ENCODE assay signal across 20 mouse cellular contexts in the genomic region with DNA sequence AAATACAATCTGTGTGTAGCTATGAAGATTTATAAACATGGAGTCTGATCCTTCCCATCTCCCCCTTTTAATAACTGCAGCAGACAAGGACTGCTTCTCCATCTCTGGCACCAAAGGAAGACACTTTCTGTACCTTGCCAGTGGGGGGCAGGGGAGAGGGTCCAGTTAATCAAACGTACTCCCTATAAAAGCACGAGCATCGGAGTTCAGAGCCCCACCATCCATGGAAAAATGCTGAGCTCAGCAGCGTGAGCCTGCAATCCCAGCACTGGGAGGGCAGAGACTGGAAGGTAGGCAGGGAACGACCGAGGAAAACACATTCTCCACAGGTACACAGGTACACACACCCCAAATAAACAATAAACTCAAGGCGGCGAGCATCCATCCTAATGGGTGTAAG.
DNase-seq lines count a peak whose midpoint lies in the region; ATAC-seq and TF ChIP-seq lines count a peak whose summit lies in the region.
"Had no signal": no experiment of that assay in that cellular context is flagged by ENCODE, and none has a peak within 500 bp of the region (broad histone marks: within the 10 kb centered on the region; RNA-seq: fewer than 3 reads in every experiment).

No protein-coding gene starts in this region.

- H3K27ac ChIP-seq in cerebellum, adult 2 months (ENCODE audit: insufficient read depth, low read length) = no peak overlapping the region
- no peak overlapping the region for H3K27ac ChIP-seq in hindbrain, embryonic 15.5 days (replicated peaks)
- no peak overlapping the region for H3K27ac ChIP-seq in hindbrain, embryonic 11.5 days (ENCODE audit: low read depth, low read length)
- H3K27ac ChIP-seq in midbrain, embryonic 16.5 days (ENCODE audit: low read length) = no peak overlapping the region
- H3K27ac ChIP-seq in midbrain, embryonic 10.5 days (replicated peaks) = no peak overlapping the region
- no peak overlapping the region for H3K27ac ChIP-seq in forebrain, embryonic 16.5 days (ENCODE audit: low read length)
- H3K27ac ChIP-seq: heart, adult 2 months; heart, embryonic 13.5 days; intestine, embryonic 15.5 days; kidney, postnatal 0 days; limb, embryonic 10.5 days; limb, embryonic 15.5 days; liver, embryonic 13.5 days had no signal

- DNase-seq in cerebellum, postnatal 14 days = peak; percentile 44 to 48
- DNase-seq in cerebellum, adult 2 months = no peak
- DNase-seq in hindbrain, embryonic 11.5 days (ENCODE audit: low spot score) = no peak
- DNase-seq in midbrain, embryonic 10.5 days (ENCODE audit: low spot score) = no peak
- DNase-seq: cerebellum, adult 9-10 months; liver, embryonic 13.5 days; spleen, adult 18-20 months; thymus, postnatal 14 days had no signal

- WGBS in cerebellum, adult 2 months = 73% methylated on average over 8 of the region's 8 CpGs
- 63% methylated on average over 8 of the region's 8 CpGs for WGBS in hindbrain, embryonic 15.5 days
- WGBS in hindbrain, embryonic 11.5 days = 80% methylated on average over 8 of the region's 8 CpGs
- WGBS in midbrain, embryonic 16.5 days = 69% methylated on average over 8 of the region's 8 CpGs
- WGBS in midbrain, embryonic 10.5 days = 89% methylated on average over 8 of the region's 8 CpGs
- WGBS in forebrain, embryonic 16.5 days = 45% methylated on average over 8 of the region's 8 CpGs

- H3K9ac ChIP-seq in hindbrain, embryonic 15.5 days = no peak overlapping the region
- H3K9ac ChIP-seq in hindbrain, embryonic 11.5 days (ENCODE audit: low read depth, low read length) = no peak overlapping the region
- no peak overlapping the region for H3K9ac ChIP-seq in midbrain, embryonic 16.5 days (ENCODE audit: low read depth, low read length)
- no peak overlapping the region for H3K9ac ChIP-seq in forebrain, embryonic 16.5 days (replicated peaks; ENCODE audit: low read depth, low read length)
- H3K9ac ChIP-seq: heart, embryonic 13.5 days; intestine, embryonic 15.5 days; limb, embryonic 15.5 days; liver, embryonic 13.5 days had no signal

- no peak for TF ChIP-seq POLR2A in cerebellum, adult 2 months (IDR thresholded peaks at IDR 0.05; ENCODE audit: borderline replicate concordance, insufficient read depth, low read length)

- no peaks in the 10 kb centered on the region for H3K9me3 ChIP-seq in hindbrain, embryonic 15.5 days
- no peaks in the 10 kb centered on the region for H3K9me3 ChIP-seq in hindbrain, embryonic 11.5 days (ENCODE audit: control insufficient read depth, low read length)
- H3K9me3 ChIP-seq in midbrain, embryonic 16.5 days (replicated peaks; ENCODE audit: control insufficient read depth, low read length, poor library complexity, severe bottlenecking) = no peaks in the 10 kb centered on the region
- H3K9me3 ChIP-seq in midbrain, embryonic 10.5 days (replicated peaks) = no peaks in the 10 kb centered on the region; the same call in 1 of the 2 replicates
- 0 out of 2 replicates have a peak, but pooled peaks cover 3% of the 10 kb centered on the region for H3K9me3 ChIP-seq in forebrain, embryonic 16.5 days (ENCODE audit: control insufficient read depth, low read length)
- H3K9me3 ChIP-seq: heart, embryonic 13.5 days; intestine, embryonic 15.5 days; limb, embryonic 10.5 days; limb, embryonic 15.5 days; liver, embryonic 13.5 days had no signal

- no peak for TF ChIP-seq CTCF in cerebellum, adult 2 months (IDR thresholded peaks at IDR 0.05; ENCODE audit: borderline replicate concordance, insufficient read depth, low read depth, low read length)

- ATAC-seq in hindbrain, embryonic 15.5 days (ENCODE audit: low FRiP score, low read depth) = no peak
- no peak for ATAC-seq in hindbrain, embryonic 11.5 days (ENCODE audit: low FRiP score)
- ATAC-seq in midbrain, embryonic 16.5 days = no peak
- ATAC-seq in forebrain, embryonic 16.5 days = 0 out of 2 replicates have a peak, but pooled peaks have one; percentile 20
- ATAC-seq in megakaryocyte, adult 5-6 weeks (ENCODE audit: poor library complexity, severe bottlenecking) = no peak
- ATAC-seq: intestine, embryonic 15.5 days; lung, postnatal 0 days; Patski had no signal

- no peaks in the 10 kb centered on the region for H3K36me3 ChIP-seq in hindbrain, embryonic 15.5 days
- no peaks in the 10 kb centered on the region for H3K36me3 ChIP-seq in hindbrain, embryonic 11.5 days (ENCODE audit: control insufficient read depth, insufficient read depth, low read length)
- no peaks in the 10 kb centered on the region for H3K36me3 ChIP-seq in midbrain, embryonic 16.5 days (ENCODE audit: control insufficient read depth, insufficient read depth, low read length)
- H3K36me3 ChIP-seq in midbrain, embryonic 10.5 days = peaks cover 10% of the 10 kb centered on the region; the same call in 1 of the 2 replicates
- no peaks in the 10 kb centered on the region for H3K36me3 ChIP-seq in forebrain, embryonic 16.5 days (ENCODE audit: control insufficient read depth, insufficient read depth)
- H3K36me3 ChIP-seq: heart, embryonic 13.5 days; intestine, embryonic 15.5 days; limb, embryonic 10.5 days; limb, embryonic 15.5 days; liver, embryonic 13.5 days had no signal

- no peak overlapping the region for H3K4me3 ChIP-seq in cerebellum, adult 2 months (replicated peaks; ENCODE audit: insufficient read depth, low read depth, low read length)
- H3K4me3 ChIP-seq in hindbrain, embryonic 15.5 days = no peak overlapping the region
- no peak overlapping the region for H3K4me3 ChIP-seq in hindbrain, embryonic 11.5 days (ENCODE audit: low read depth, low read length)
- H3K4me3 ChIP-seq in midbrain, embryonic 16.5 days (ENCODE audit: low read depth, low read length) = no peak overlapping the region
- H3K4me3 ChIP-seq in midbrain, embryonic 10.5 days = no peak overlapping the region
- H3K4me3 ChIP-seq in forebrain, embryonic 16.5 days (replicated peaks; ENCODE audit: low read length) = no peak overlapping the region
- H3K4me3 ChIP-seq: heart, adult 2 months; heart, embryonic 13.5 days; intestine, embryonic 15.5 days; limb, embryonic 10.5 days; limb, embryonic 15.5 days; liver, embryonic 13.5 days had no signal

- H3K4me1 ChIP-seq in cerebellum, adult 2 months (ENCODE audit: control insufficient read depth, insufficient read depth, low read length) = peaks cover 35% of the 10 kb centered on the region
- H3K4me1 ChIP-seq in hindbrain, embryonic 15.5 days (replicated peaks) = peaks cover 33% of the 10 kb centered on the region
- 0 out of 2 replicates have a peak, but pooled peaks cover 2% of the 10 kb centered on the region for H3K4me1 ChIP-seq in hindbrain, embryonic 11.5 days (replicated peaks; ENCODE audit: control insufficient read depth, insufficient read depth, low read length)
- H3K4me1 ChIP-seq in midbrain, embryonic 16.5 days (ENCODE audit: control insufficient read depth, insufficient read depth, low read length) = peaks cover 31% of the 10 kb centered on the region
- H3K4me1 ChIP-seq in midbrain, embryonic 10.5 days = peaks cover 33% of the 10 kb centered on the region
- peaks cover 35% of the 10 kb centered on the region for H3K4me1 ChIP-seq in forebrain, embryonic 16.5 days (replicated peaks; ENCODE audit: control insufficient read depth, insufficient read depth, low read length)
- H3K4me1 ChIP-seq: liver, embryonic 13.5 days had no signal

- 0 out of 2 replicates have a peak overlapping the region, but pooled peaks have one; percentile 59 for H3K4me2 ChIP-seq in hindbrain, embryonic 15.5 days
- H3K4me2 ChIP-seq in hindbrain, embryonic 11.5 days (replicated peaks; ENCODE audit: low read depth, low read length) = no peak overlapping the region
- peak overlapping the region; percentile 19; the same call in 1 of the 2 replicates for H3K4me2 ChIP-seq in midbrain, embryonic 16.5 days (ENCODE audit: low read length)
- no peak overlapping the region for H3K4me2 ChIP-seq in forebrain, embryonic 16.5 days (ENCODE audit: low read length)
- H3K4me2 ChIP-seq: heart, embryonic 13.5 days; liver, embryonic 13.5 days had no signal

- no peaks in the 10 kb centered on the region for H3K27me3 ChIP-seq in cerebellum, adult 2 months (ENCODE audit: control insufficient read depth, insufficient read depth, low read length)
- no peaks in the 10 kb centered on the region for H3K27me3 ChIP-seq in hindbrain, embryonic 15.5 days
- H3K27me3 ChIP-seq in hindbrain, embryonic 11.5 days (ENCODE audit: control insufficient read depth, insufficient read depth, low read length) = no peaks in the 10 kb centered on the region
- H3K27me3 ChIP-seq in midbrain, embryonic 16.5 days (ENCODE audit: control insufficient read depth, insufficient read depth, low read depth, low read length) = no peaks in the 10 kb centered on the region
- 0 out of 2 replicates have a peak, but pooled peaks cover 8% of the 10 kb centered on the region for H3K27me3 ChIP-seq in midbrain, embryonic 10.5 days (ENCODE audit: low read depth, poor library complexity, severe bottlenecking)
- H3K27me3 ChIP-seq in forebrain, embryonic 16.5 days (replicated peaks; ENCODE audit: control insufficient read depth, insufficient read depth, low read length) = no peaks in the 10 kb centered on the region
- H3K27me3 ChIP-seq: intestine, embryonic 15.5 days; limb, embryonic 15.5 days; Patski had no signal

Comparison
In these comparisons a context has a peak if more than half of its experiments do, and no peak if none do; other contexts are left out.
1. DNase-seq: peak in cerebellum, postnatal 14 days (2 of 2); none in cerebellum, adult 2 months (0 of 2), hindbrain, embryonic 11.5 days (single experiment) and midbrain, embryonic 10.5 days (single experiment).
2. H3K4me2 ChIP-seq: peak in hindbrain, embryonic 15.5 days (single experiment) and midbrain, embryonic 16.5 days (single experiment); none in hindbrain, embryonic 11.5 days (single experiment) and forebrain, embryonic 16.5 days (single experiment).